27 mouse cellular contexts compared by ENCODE assay signal in the genomic region with DNA sequence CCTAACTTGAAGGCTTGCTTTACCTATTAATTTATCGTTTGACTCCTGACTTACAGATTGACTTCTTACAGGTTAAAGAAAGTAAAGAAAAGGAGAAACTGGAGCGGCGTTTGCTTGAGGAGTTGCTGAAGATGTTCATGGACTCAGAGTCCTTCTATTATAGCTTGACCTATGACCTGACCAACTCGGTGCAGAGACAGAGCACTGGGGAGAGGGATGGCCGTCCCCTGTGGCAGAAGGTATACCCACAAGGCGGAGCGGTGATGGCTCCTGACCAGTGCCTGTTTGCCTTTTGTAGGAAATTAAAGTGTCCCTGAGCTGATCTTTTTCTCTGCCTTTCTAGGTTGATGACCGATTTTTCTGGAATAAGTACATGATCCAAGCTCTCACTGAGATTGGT.
"Had no signal": no experiment of that assay in that cellular context is flagged by ENCODE, and none has a peak within 500 bp of the region (broad histone marks: within the 10 kb centered on the region; RNA-seq: fewer than 3 reads in every experiment).

No protein-coding gene starts in this region.

- H3K27me3 ChIP-seq: embryonic facial prominence, embryonic 12.5 days; embryonic facial prominence, embryonic 13.5 days; embryonic facial prominence, embryonic 15.5 days; forebrain, embryonic 12.5 days; forebrain, embryonic 13.5 days; forebrain, embryonic 15.5 days had no signal

- ATAC-seq: forebrain, embryonic 13.5 days; forebrain, embryonic 14.5 days; forebrain, embryonic 15.5 days; forebrain, embryonic 16.5 days; forebrain, postnatal 0 days had no signal

- H3K4me3 ChIP-seq: embryonic facial prominence, embryonic 10.5 days; embryonic facial prominence, embryonic 12.5 days; embryonic facial prominence, embryonic 13.5 days; embryonic facial prominence, embryonic 15.5 days; erythroblast, embryonic 14.5 days; forebrain, embryonic 10.5 days; forebrain, embryonic 12.5 days; forebrain, embryonic 13.5 days; forebrain, embryonic 15.5 days; gastrocnemius, adult 2 months; heart, adult 2 months had no signal

- H3K9me3 ChIP-seq: embryonic facial prominence, embryonic 12.5 days; embryonic facial prominence, embryonic 13.5 days; embryonic facial prominence, embryonic 15.5 days; forebrain, embryonic 12.5 days; forebrain, embryonic 13.5 days; forebrain, embryonic 15.5 days had no signal

- DNase-seq: cerebellum, adult 2 months; cerebellum, adult 8-10 months; cerebellum, adult 9-10 months; cerebellum, adult 9-11 months; cerebellum, postnatal 10 days; cerebellum, postnatal 14 days; cerebellum, postnatal 25 days; cerebellum, postnatal 36 days; embryo, embryonic 11 days; forebrain, postnatal 0 days; gastrocnemius, adult 2 months; gastrocnemius, postnatal 10 days; gastrocnemius, postnatal 14 days; gastrocnemius, postnatal 25 days; gastrocnemius, postnatal 36 days; heart, adult 2 months had no signal

- H3K27ac ChIP-seq: embryonic facial prominence, embryonic 10.5 days; embryonic facial prominence, embryonic 12.5 days; embryonic facial prominence, embryonic 13.5 days; embryonic facial prominence, embryonic 15.5 days; forebrain, embryonic 10.5 days; forebrain, embryonic 12.5 days; forebrain, embryonic 13.5 days; forebrain, embryonic 15.5 days; gastrocnemius, adult 2 months; heart, adult 2 months had no signal

- H3K4me1 ChIP-seq: embryonic facial prominence, embryonic 10.5 days; embryonic facial prominence, embryonic 12.5 days; embryonic facial prominence, embryonic 13.5 days; embryonic facial prominence, embryonic 15.5 days had no signal

- H3K9ac ChIP-seq: embryonic facial prominence, embryonic 12.5 days; embryonic facial prominence, embryonic 13.5 days; embryonic facial prominence, embryonic 15.5 days; forebrain, embryonic 12.5 days; forebrain, embryonic 13.5 days; forebrain, embryonic 15.5 days; forebrain, postnatal 0 days had no signal

- H3K4me2 ChIP-seq: embryonic facial prominence, embryonic 12.5 days; embryonic facial prominence, embryonic 13.5 days; embryonic facial prominence, embryonic 15.5 days; forebrain, embryonic 12.5 days; forebrain, embryonic 13.5 days; forebrain, embryonic 15.5 days had no signal

- H3K36me3 ChIP-seq: embryonic facial prominence, embryonic 12.5 days; forebrain, embryonic 15.5 days had no signal
